Mouse (Mus musculus) limb, embryonic 11.5 days (tissue): ENCODE measurements around the gene Rflnb. TPM values are rescaled to one million over a fixed set of nuclear protein-coding genes. Genes with fewer than 3 reads are reported as not detected.

Experiments used
- ATAC-seq: fragments of 200-750 bp; cut with Nextera tagmentation; 2 replicates; pipeline ENCODE4 v1.8.0; 2017; ENCODE audit warnings: low read depth; ENCODE audit not compliant: insufficient number of reproducible peaks, low FRiP score, low TSS enrichment
- DNase-seq: peaks from one replicate; pipeline ENCODE4 v3.0.0-alpha.2; 2015; ENCODE audit warnings: low spot score
- H3K27ac ChIP-seq: fragments of 300-500 bp; sonication (generic); replicated peaks from 2 replicates; pipeline ENCODE4 v1.5.1; 2014; ENCODE audit warnings: low read depth, mild to moderate bottlenecking, low read length
- H3K27me3 ChIP-seq: fragments of 300-500 bp; sonication (generic); 2 replicates; pipeline ENCODE4 v1.6.1; 2014; ENCODE audit warnings: mild to moderate bottlenecking, low read length, mixed read lengths; ENCODE audit not compliant: control insufficient read depth, insufficient read depth
- H3K36me3 ChIP-seq: fragments of 300-500 bp; sonication (generic); 2 replicates; pipeline ENCODE4 v1.6.1; 2014; ENCODE audit warnings: mild to moderate bottlenecking, low read length, moderate library complexity, mixed read lengths; ENCODE audit not compliant: control insufficient read depth, insufficient read depth
- H3K4me1 ChIP-seq: fragments of 300-500 bp; sonication (generic); 2 replicates; pipeline ENCODE4 v1.6.1; 2014; ENCODE audit warnings: low read length, mixed read lengths; ENCODE audit not compliant: control insufficient read depth, insufficient read depth
- H3K4me2 ChIP-seq: fragments of 300-500 bp; sonication (generic); 2 replicates; pipeline ENCODE4 v1.6.1; 2014; ENCODE audit warnings: low read depth, mild to moderate bottlenecking, moderate library complexity; ENCODE audit not compliant: severe bottlenecking
- H3K4me3 ChIP-seq: fragments of 300-500 bp; sonication (generic); 2 replicates; pipeline ENCODE4 v1.5.1; 2014; ENCODE audit warnings: low read depth, low read length
- H3K9ac ChIP-seq: fragments of 300-500 bp; sonication (generic); 2 replicates; pipeline ENCODE4 v1.6.1; 2014; ENCODE audit warnings: mild to moderate bottlenecking, low read length
- H3K9me3 ChIP-seq: fragments of 300-500 bp; sonication (generic); 2 replicates; pipeline ENCODE4 v1.6.1; 2016; ENCODE audit warnings: low read length; ENCODE audit not compliant: control insufficient read depth
- WGBS: fragments of 180-500 bp; shearing (Covaris S2); extraction: QIAGEN DNeasy Blood & Tissue Kit; methylation state at CpG from one replicate; pipeline ENCODE4 v1.1.7; 2014; 5-methylcytosine and 5-hydroxymethylcytosine counted together
- polyA plus RNA-seq: library from polyadenylated mRNA; unstranded; fragments of >200 nt; fragmentation: Nextera tagmentation; extraction: Ambion mirVana; gene quantifications from 2 replicates; pipeline ENCODE4 v1.2.1, GENCODE M21; 2014

The Rflnb gene
- polyA plus RNA-seq, 1 experiment from 2014 or later = 35.6 TPM

DNA sequence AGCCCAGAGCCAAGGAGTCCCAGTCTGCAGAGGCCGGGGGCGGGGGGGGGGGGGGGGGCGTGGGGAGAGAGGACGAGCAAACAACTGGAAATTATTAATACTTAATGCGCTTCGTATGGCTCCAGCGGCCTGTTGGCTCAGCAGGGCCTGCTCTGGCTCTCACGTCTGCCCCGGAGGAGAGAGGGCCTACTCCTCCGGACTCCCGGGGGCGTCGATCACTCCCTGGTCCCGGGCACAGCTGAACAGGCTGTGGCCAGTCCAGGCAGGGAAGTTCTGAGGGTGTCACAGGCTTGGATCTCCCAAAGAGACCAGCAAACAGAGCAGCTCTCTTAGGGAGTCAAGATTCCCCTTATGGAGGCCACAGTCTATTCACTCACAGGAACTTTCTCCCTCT is 487 bp upstream of the Rflnb start:
- peak; percentile 48; the same call in 1 of the 2 replicates for ATAC-seq

DNA sequence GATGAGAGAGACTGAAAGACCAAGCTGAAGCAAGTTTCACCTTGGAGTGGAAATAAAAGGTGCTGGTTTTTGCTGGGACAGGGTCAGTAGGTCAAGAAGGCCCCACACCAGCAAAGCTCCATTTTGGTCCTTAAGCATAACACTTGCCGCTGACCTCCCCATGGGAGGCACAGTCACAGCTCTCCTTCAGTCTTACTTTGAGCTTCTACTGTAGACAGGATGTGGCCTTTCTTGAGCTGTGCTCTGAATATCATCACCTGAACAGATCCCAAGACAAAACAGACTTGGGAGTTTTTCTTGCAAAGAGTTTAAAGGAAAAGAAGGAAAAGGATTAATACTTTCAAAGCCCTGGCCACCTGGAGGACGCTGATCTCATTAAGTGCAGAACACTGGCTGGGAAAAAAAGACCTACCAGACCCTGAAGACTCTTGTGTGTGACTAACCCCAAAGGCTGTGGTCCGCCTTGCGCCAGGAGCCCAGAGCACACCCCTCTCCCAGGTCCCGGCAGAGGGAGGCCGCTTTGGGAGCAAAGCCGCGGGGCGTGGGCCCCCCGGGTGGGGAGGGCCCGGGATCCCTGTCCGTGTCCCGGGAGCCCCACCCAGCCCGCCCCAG is 949 bp downstream of the Rflnb start:
- peak overlapping the region; percentile 63 for H3K4me3 ChIP-seq
- H3K9ac ChIP-seq = peak overlapping the region; percentile 65
- DNase-seq (no peak), ATAC-seq (peak; percentile 20; the same call in 1 of the 2 replicates)
- peaks cover 16% of the 10 kb centered on the region; the same call in 1 of the 2 replicates for H3K4me1 ChIP-seq
- H3K36me3 ChIP-seq = no peaks in the 10 kb centered on the region
- no peaks in the 10 kb centered on the region for H3K9me3 ChIP-seq
- no peaks in the 10 kb centered on the region for H3K27me3 ChIP-seq
- WGBS = 6% methylated on average over 13 of the region's 14 CpGs
- H3K27ac ChIP-seq = peak overlapping the region; percentile 48; the same call in 1 of the 2 replicates
- peak overlapping the region; percentile 91 for H3K4me2 ChIP-seq

More for the DNA sequence above, 487 bp upstream of the Rflnb start:
- H3K36me3 ChIP-seq = no peaks in the 10 kb centered on the region
- DNase-seq = peak; percentile 75
- no peaks in the 10 kb centered on the region for H3K27me3 ChIP-seq
- H3K4me1 ChIP-seq = peaks cover 16% of the 10 kb centered on the region; the same call in 1 of the 2 replicates
- peak overlapping the region; percentile 65 for H3K9ac ChIP-seq
- peak overlapping the region; percentile 91 for H3K4me2 ChIP-seq
- H3K4me3 ChIP-seq = peak overlapping the region; percentile 63
- H3K9me3 ChIP-seq = no peaks in the 10 kb centered on the region
- H3K27ac ChIP-seq = peak overlapping the region; percentile 48
- 0% methylated on average over 11 of the region's 14 CpGs for WGBS

DNA sequence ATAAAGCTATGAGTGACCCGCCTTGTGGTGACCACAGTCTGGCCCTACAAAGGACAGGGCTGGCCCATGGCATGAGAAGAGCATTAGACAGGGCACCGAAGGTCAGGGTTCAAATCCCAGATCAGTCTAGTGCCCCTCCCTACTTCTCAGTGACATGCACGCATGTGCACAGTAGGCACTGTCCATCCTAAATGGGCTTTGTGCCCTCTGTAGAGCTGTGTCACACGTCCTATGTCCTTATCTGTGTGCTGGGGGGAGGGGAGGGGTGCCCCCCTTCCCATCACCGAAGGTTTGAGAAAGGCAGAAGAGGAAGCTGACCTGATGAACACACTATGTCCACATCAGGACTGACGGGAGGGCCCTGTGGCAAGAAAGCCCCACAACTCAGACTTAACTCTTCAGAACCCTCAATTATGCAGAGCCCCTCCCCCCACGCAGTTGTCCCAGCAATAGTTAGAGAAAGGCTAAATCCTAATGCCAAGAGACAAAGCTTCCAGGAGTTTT is 2.5 kb downstream of the Rflnb start:
- H3K4me1 ChIP-seq = peaks cover 16% of the 10 kb centered on the region; the same call in 1 of the 2 replicates
- no peaks in the 10 kb centered on the region for H3K27me3 ChIP-seq
- H3K4me2 ChIP-seq = peak overlapping the region; percentile 91
- 74% methylated on average over 7 of the region's 7 CpGs for WGBS
- ATAC-seq (no peak), DNase-seq (no peak)
- no peak overlapping the region for H3K27ac ChIP-seq
- H3K4me3 ChIP-seq = no peak overlapping the region
- H3K36me3 ChIP-seq = no peaks in the 10 kb centered on the region
- H3K9me3 ChIP-seq = no peaks in the 10 kb centered on the region
- no peak overlapping the region for H3K9ac ChIP-seq

DNA sequence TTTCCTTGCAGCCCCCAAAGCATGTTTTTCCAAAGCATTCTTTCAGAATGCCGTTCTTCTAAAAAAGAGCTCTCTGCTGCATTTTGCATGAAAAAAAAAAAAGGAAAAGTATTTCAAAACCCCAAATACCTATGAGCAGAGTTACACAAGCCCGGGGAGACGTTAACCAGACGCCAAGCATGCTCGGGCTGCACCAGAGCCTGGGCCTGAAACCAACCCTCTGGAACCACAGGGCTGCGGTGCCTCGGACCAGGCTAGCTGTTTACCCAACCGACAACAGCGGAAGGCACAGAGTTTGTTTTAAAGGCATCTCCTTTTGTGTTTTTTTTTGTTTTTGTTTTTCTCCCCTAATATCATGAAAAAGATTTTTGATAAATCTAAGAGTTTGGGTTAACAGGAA is 6.7 kb downstream of the Rflnb start:
- 76% methylated on average over 9 of the region's 9 CpGs for WGBS
- H3K4me2 ChIP-seq = no peak overlapping the region
- no peaks in the 10 kb centered on the region for H3K9me3 ChIP-seq
- H3K4me1 ChIP-seq = peaks cover 4% of the 10 kb centered on the region; the same call in 1 of the 2 replicates
- no peak overlapping the region for H3K4me3 ChIP-seq
- no peak overlapping the region for H3K9ac ChIP-seq
- DNase-seq = no peak
- H3K27ac ChIP-seq = no peak overlapping the region
- no peaks in the 10 kb centered on the region for H3K27me3 ChIP-seq
- ATAC-seq = no peak
- no peaks in the 10 kb centered on the region for H3K36me3 ChIP-seq

DNA sequence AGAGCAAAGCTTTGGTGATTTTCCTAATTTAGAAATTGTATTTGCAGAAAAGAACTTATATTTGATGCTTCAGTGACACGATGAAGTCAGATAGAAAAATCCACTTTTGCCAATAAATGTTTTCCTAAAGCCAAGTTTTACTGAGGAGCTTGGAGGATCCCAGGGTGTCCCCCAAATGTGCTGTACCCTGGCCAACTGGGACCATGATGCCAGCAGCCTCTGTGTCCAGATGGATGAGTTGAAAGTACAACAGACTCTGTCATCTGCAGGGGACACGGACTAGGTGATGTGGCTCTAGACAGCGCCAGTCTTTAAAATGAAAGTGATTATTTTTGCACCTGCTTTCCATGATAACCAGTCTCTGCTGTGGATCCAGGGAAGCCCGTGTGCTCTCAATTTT is 7.7 kb downstream of the Rflnb start:
- ATAC-seq (no peak), DNase-seq (no peak)
- Histone ChIP-seq H3K36me3 (no peaks in the 10 kb centered on the region), H3K9me3 (no peaks in the 10 kb centered on the region), H3K9ac (no peak overlapping the region), H3K27ac (no peak overlapping the region), H3K4me2 (no peak overlapping the region), H3K4me1 (no peaks in the 10 kb centered on the region), H3K4me3 (no peak overlapping the region), H3K27me3 (no peaks in the 10 kb centered on the region)
- WGBS = 82% methylated on average over 4 of the region's 4 CpGs

DNA sequence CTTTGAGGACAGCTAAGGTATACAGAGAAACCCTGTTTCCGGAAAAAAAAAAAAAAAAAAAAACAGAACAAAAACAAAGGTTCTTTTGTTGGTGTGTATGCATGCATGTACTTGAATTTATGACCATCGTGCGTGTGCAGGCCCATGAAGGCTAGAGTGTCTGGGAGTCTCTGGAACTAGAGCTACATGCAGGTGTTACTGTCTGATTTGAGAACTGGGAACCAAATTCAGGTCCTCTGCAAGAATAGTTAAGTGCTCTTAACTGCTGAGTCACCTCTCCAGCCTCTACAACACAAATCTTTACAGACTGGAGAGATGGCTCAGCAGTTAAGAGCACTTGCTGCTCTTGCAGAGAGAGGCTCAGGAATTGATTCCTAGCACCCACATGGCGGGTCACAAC is 11.8 kb downstream of the Rflnb start:
- Histone ChIP-seq H3K4me3 (no peak overlapping the region), H3K9me3 (no peaks in the 10 kb centered on the region), H3K36me3 (no peaks in the 10 kb centered on the region), H3K27ac (no peak overlapping the region), H3K27me3 (no peaks in the 10 kb centered on the region), H3K9ac (no peak overlapping the region), H3K4me1 (no peaks in the 10 kb centered on the region), H3K4me2 (no peak overlapping the region)
- 80% methylated on average over 4 of the region's 4 CpGs for WGBS
- ATAC-seq (no peak), DNase-seq (no peak)

DNA sequence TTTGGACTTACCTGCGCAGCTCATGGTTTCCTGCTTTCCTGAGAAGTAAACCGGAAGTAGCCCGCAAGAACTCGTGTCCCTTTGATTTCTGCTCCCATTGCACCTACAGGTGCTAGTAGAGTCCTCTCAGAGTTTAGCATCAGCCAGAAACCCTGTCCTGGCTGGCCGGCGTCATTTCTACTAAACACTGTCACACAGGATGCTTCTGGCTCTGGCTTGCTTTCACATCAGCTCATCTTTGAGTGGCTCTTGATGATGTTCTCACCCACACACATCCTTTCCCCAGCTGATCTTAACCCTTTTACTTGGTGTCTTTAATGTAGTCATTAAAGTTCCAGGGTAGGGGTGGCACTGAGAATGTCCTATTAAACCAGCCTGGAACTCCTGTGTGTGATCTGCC is 12.3 kb downstream of the Rflnb start:
- H3K36me3 ChIP-seq = no peaks in the 10 kb centered on the region
- no peaks in the 10 kb centered on the region for H3K9me3 ChIP-seq
- H3K27ac ChIP-seq = no peak overlapping the region
- H3K4me2 ChIP-seq = no peak overlapping the region
- ATAC-seq = no peak
- DNase-seq = no peak
- no peak overlapping the region for H3K4me3 ChIP-seq
- 84% methylated on average over 6 of the region's 6 CpGs for WGBS
- H3K4me1 ChIP-seq = no peaks in the 10 kb centered on the region
- no peaks in the 10 kb centered on the region for H3K27me3 ChIP-seq
- no peak overlapping the region for H3K9ac ChIP-seq

DNA sequence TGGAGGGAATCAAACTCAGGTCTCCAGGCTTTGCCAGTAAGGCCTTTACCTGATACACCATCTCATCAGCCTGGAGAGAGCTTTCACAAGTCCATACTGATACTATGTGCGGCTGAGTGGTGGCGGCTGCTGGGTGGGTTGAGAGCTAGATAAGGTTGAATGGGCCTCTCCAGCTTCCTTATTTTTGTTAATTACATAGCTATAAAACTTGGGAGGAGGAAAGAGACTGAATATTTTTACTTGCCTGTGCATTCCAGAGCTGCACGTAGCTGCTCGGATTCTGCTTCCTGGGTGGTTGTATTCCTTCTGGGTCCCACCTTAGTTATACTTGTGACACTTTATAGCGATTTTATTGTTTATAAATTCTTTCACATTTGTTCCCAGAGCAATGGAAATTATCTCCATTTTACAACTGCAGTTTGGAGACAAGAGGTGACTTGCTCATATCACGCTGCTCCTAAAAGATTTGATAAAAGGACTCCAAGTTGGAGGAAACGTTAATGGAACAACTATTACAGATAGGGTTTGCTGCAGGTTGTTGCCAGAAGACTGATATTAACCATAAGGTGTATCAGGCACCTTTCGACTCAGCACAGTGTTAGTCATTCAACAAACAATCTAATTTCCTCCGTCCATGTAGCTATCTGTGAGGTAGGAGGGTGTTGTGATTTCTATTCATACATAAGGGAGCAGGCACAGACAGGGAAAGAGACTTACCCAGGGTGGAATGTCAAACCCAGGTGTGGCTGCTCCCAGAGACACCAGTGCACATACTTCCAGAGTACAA is 16.6 kb downstream of the Rflnb start:
- H3K4me2 ChIP-seq = no peak overlapping the region
- H3K27me3 ChIP-seq = no peaks in the 10 kb centered on the region
- ATAC-seq (no peak), DNase-seq (no peak)
- H3K9ac ChIP-seq = no peak overlapping the region
- no peak overlapping the region for H3K27ac ChIP-seq
- H3K36me3 ChIP-seq = no peaks in the 10 kb centered on the region
- H3K4me1 ChIP-seq = no peaks in the 10 kb centered on the region
- H3K9me3 ChIP-seq = no peaks in the 10 kb centered on the region
- H3K4me3 ChIP-seq = no peak overlapping the region
- WGBS = 84% methylated on average over 9 of the region's 9 CpGs
